Mouse (Mus musculus) 3134 (cell line): ENCODE data around the gene Itpr2.

ENCODE experiments used
- DNase-seq: peaks from one replicate; pipeline ENCODE4 v3.0.0-alpha.2; 2011; ENCODE audit warnings: low spot score; ENCODE audit not compliant: insufficient read length; ENCODE audit errors: extremely low read depth

Itpr2 gene

DNA sequence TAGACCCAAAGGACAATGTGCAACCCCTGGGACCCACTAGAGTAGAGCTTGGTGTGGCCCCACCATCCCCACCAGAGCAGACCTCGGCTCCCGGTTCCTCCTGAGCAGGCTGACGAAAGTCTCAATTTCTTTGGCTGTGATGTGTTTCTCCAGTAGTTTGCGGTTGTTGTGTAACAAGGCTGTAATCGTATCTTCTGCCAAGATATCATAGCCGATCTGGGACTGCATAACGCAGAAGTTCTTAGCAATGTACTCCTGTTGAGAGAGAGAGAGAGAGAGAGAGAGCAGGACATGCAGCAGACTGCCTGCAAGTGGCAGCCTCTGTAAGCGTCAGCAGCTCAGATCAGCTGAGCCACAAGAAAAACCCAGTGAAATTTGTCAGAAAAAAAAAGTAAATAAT is 122.8 kb downstream of the Itpr2 start:
- DNase-seq: no peak

DNA sequence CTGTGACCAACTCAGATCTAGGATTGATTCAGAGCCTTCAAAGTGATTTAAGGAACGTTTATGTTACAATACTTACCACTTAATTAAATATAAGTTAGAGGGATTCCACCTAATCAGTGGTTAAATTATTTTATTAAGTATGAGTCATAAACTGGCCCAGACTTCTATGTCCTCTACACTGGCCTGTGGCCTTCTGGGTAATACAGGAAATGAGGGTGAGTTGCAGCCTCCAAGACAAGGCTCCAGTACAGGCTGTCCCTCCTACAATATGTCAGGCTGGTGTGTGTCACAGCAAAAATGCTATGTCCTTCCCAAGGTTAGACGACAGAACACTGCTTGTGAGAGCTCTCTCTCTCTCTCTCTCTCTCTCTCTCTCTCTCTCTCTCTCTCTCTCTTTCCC is 130.5 kb downstream of the Itpr2 start:
- no peak for DNase-seq

DNA sequence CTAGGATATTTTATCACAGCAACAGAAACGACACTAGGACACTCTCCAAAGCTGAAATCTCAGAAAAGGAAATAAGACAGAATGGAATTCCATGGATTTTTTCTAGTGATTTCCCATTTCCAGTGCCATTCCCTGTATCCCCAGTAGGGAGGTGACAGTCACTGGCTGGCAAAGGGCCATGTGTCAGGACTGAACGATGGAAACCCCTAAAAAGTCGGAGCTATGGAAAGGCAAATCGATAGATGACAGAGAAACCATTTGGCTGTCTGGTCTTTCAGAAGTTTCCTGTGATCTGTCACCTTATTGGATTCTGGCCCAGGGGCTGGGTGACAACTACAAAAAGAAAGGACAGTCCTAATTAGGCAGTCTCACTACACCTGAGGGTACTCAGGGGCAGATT is 135.8 kb downstream of the Itpr2 start:
- no peak for DNase-seq

GRCm38 (mm10) chr6:146357911-146358310 is 144.1 kb downstream of the Itpr2 start:
- DNase-seq: no peak

DNA sequence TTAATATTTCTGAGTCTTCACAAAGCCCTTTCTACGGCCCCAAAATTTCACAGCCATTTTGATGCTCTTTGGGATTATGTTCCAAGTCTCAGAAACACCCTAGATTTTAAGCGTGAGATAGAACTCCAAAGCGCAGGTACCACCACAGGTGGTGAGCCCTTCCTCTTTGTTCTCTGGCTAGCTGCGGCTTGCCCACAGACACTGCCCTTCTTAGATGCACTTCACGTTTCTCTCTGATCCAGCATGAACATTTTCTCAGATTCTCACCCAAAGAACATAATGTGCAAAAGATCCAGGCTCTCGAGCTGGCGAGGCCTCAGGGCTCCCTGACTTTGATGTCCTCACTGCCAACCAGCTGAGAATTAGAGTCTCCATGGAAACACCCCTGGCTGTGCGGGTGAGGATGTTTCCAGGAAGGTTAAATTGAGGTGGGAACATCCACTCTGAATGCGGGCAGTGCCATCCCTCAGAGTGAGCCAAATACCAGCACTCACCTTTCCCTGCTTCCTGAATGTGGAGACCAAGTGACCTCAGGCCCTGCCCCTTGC is 149.7 kb downstream of the Itpr2 start:
- no peak for DNase-seq

DNA sequence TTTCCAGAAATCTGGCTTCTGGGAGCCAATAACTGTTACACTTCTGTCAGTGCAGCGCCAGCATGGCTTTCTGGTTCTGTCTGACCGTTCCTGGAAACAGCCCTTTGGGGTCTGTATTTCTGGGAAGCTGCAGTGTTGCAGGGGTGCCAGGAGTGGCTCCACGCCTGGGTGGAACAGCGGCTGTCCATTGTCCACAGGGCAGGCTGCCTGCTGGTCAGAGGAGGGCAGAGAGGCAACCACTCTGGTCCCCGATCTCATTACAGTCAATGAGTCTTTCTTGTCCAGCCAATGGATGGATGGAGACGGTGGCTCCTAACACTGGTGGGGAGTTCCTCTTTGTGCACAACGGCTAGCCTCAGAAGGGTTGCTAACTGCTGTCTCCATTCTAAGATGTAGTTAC is 150.2 kb downstream of the Itpr2 start:
- DNase-seq: no peak

GRCm38 (mm10) chr6:146347568-146347967 is 154.5 kb downstream of the Itpr2 start:
- no peak for DNase-seq

GRCm38 (mm10) chr6:146346545-146347195 is 155.4 kb downstream of the Itpr2 start:
- DNase-seq: no peak

DNA sequence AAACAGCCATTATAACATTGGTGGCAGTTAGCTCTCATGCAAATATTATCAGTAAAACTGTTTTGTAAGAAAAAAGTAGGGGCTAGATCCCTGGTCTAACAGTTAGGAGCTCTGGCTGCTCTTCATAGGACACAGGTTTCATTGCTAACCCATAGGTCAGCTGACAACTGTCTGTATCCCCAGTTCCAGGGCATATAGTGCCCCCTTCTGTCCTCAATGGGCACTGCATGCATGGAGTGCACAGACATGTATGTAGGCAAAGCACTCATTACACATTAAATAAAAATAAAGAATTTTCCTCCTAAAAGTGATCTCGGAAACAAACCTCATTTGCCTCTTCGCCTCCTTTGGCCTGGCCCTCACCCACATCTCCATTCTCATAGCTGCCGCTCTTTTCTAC is 157.3 kb downstream of the Itpr2 start:
- DNase-seq: no peak

DNA sequence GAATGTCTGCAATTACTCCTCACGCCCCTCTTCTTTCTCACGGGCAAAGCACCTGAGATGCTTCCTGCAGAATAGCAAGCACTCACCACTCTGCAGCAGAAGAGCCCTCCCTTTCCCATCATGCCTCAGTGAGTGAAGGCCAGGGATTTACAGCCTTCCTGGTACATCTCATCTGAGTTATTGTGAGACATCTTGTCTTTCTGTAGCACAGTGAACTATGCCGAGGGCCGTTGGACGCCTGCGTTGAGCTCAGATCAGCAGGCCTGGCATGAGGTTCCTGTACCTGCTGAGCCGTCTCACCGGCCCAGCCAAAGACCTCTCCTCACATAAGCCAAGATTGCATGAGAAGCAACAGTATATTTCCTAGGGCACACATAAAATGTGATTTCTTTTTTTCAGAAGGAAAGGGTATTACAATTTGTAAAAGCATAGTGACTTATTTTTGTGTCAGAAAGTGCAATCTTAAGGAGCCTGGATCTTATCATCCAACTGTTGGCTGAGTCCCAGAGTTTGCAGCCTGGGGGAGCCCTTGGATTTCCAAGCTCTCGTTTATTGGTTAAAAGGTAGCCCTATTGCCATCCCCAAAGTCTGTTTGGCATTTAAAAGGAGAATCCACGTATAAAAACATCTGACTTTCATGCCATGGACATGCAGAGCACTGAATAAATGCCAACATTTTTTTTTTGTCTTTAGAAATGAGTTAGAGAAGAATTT is 158.2 kb downstream of the Itpr2 start:
- no peak for DNase-seq

- no peak for DNase-seq
Observed at GRCm38 (mm10) chr6:146342995-146343394, 159.0 kb downstream of the Itpr2 start.

DNA sequence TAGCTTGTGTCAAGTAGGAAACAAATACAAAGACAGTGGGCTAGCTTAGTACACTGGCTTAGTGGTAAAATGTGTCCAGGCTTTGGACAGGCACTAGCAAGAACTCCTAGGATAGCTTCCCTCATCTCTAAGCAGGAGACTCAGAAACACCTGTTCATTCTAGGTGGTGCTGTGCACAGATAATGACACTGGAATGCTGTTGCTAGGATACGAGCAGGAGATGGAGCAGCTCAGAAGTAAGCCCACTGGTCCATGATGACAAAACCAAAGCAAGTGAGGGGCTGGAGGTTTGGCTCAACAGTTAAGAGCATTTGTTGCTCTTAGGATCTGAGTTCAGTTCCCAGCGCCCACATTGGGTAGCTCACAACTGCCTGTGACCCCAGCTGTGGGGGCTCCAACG is 160.1 kb downstream of the Itpr2 start:
- no peak for DNase-seq

- DNase-seq: no peak
Observed at GRCm38 (mm10) chr6:146341413-146341812, 160.6 kb downstream of the Itpr2 start.

DNA sequence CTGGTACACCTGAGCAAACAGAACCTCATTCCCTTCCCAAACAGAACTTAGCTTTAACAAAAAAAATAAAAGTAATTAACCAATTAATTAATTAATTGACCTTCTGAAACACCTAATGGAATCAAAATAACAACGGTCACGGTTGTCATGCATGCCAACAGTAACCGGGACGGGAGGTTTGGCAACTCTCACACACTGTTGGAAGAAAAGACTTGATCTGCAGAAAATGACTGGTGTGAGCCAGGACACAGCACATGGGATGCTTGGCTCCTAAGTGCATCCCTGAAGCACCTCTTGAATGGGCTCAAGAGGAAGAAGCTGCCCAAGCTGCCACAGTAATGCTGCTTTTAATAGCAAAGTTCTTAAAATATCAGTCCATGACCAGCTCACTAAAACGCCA is 161.1 kb downstream of the Itpr2 start:
- no peak for DNase-seq

DNA sequence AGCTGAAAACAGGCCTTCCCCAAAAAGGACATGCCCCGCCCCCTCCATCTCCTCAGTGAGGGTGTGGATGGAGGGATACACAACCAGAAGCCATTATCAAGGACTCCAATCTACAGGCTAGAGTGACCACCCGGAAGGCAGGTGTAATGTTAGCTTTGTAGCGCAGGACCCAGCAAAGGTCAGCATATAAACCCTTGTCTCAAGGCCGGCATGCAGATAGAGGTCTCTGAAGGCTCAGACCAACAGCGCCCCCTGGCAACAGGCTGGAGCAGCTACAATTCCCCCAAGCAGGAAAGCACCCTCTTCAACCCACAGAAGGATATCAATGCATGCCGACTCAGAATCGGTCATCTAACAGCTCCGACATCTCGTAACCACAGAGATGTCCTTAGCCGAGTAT is 162.2 kb downstream of the Itpr2 start:
- DNase-seq: no peak

- DNase-seq: no peak
Observed at GRCm38 (mm10) chr6:146337237-146337636, 164.8 kb downstream of the Itpr2 start.

GRCm38 (mm10) chr6:146335191-146335590 is 166.8 kb downstream of the Itpr2 start:
- DNase-seq: no peak

- no peak for DNase-seq
Observed at GRCm38 (mm10) chr6:146333506-146333905, 168.5 kb downstream of the Itpr2 start.

DNA sequence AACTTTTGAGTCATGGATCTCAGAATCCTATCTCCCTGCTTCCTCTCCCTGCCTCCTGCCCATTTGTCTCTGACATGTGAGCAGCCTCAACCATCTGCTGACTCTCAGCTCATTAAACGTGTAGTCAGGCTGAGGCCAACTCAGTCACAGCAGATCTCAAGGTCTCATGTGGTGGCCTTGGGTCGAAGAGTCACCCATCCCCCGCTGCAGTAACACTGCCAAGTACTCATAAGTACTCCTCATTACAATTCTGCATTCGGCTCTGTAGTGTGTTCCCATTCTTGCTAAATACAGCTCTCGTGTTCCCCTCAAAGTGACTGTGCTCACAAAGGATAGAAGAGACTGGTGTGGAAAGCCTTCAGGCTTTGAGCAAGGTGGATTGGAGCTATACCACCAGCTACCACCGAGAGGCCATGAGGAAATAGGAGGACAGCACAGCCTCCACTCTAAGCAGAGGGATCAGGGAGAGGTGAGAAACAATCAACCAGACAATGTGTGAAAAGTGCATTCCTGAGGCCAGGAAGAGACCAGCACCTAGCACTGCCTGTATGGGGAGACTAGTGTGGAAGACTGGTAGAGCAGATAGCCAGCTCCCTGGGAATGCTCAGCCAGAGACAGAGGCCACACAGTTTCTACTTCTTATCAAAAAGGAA is 170.9 kb downstream of the Itpr2 start:
- DNase-seq: no peak

- DNase-seq: no peak
Observed at GRCm38 (mm10) chr6:146329079-146329478, 172.9 kb downstream of the Itpr2 start.

DNA sequence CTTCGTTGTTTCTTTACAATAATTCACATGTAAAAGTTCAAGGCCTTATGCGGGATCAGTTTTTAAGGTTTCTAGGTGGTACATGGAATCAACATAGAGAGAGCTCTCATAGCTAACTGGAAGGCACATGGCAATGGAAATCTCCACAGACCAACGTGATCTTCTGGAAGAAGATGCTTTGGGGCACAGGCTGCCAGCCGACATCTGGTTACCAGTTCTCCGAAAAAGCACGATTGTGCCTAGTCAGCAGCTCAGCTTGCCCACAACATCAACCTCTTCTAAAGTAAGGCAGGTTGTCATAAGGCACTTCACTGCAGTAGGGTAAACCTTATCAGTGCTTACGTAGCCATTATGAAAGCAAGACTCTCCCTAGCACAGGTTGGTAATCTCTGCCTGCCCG is 175.4 kb downstream of the Itpr2 start:
- no peak for DNase-seq
